Mouse (Mus musculus): ENCODE measurements around the gene Cldn7.
"Not testable (repeated sequence)": the region's sequence is repeated elsewhere in the genome, so short reads cannot be mapped to it uniquely, and the experiment has no call there.

Gene Cldn7

GRCm38 (mm10) chr11:69992932-69993331 is 28.4 kb downstream of the Cldn7 start:
- no peak for DNase-seq

GRCm38 (mm10) chr11:69994401-69995090 is 30.0 kb downstream of the Cldn7 start:
- DNase-seq, result no peak

GRCm38 (mm10) chr11:69995391-69995960 is 30.9 kb downstream of the Cldn7 start, which contains the start of gene Phf23:
Phf23 (plus strand) TSS chr11:69995777.
- DNase-seq, result peak; percentile 98

DNA sequence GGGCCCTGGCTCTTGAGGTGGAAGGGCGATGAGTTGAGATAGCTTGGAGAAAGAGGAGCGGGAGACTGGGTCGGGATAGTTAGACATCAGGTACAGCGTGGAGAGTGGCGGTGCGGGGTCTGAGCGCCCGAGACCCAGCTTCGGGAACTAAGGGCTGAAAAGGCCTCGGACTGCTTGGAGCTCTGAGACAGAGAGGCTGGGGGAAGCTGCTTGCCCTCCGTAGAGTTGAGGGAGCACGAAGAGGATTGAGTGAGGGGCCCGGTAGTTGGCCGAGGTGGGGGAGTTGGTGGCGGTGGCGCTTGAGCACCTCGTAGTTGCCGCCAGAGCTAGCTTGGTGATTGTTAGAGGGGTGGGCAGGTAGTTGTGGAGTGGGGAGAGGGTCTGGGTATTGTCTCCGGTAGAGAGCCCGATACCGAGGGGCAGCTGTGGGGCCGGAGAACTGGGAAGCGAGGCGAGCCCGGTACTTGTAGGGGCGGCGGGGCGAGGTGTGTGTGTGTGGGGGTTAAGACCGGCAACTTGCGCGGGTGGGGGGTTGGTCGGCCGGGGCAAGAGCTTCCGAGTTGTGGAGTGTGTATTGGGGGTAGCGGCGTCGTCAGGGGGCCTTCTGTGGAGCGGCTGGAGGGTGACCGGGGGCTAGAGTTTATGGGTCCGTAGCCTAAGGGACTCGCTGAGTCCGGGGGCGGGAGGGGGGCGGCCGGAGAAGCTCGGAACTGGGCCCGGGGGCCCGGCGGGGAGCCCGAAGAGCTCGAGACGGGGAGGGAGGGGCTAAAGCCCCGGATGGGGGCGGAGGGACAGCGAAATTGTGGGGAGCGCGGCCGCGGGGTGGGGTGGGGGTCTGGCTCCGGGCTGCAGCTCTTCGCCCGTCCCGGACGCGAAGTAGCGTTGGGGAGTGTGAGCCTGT is 31.8 kb downstream of the Cldn7 start:
- peak; percentile 69 for DNase-seq

- DNase-seq, result peak; percentile 95
Measured at GRCm38 (mm10) chr11:69997070-69997509, 32.5 kb downstream of the Cldn7 start.

- no peak for DNase-seq
Measured at GRCm38 (mm10) chr11:69998567-69999491, 34.2 kb downstream of the Cldn7 start.

- DNase-seq, result no peak
Measured at GRCm38 (mm10) chr11:69999666-70000065, 35.1 kb downstream of the Cldn7 start.

GRCm38 (mm10) chr11:70000396-70000898 is 35.9 kb downstream of the Cldn7 start, which contains the start of gene Dvl2:
Dvl2 (plus strand) TSS chr11:70000595.
- peak; percentile 97 for DNase-seq

DNA sequence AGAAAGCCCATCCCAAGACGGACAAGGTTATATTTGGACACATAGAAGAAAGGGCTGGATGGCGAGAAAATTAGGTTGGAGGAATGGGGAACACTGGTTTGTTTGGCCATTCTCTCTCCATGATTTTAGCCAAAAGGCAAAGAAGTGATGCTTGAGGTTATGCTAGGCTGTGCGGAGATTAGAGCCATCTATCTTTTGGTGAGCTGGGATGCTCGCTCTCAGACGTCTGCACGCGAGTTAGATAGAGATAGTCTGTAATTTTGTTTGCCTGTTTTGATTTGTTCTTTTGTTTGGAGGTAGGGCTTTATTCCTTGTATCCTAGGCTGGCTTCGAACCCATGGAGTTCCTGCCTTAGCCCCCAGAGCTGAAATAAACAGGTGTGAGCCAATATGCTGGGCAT is 36.6 kb downstream of the Cldn7 start:
- no peak for DNase-seq

GRCm38 (mm10) chr11:70001865-70002264 is 37.3 kb downstream of the Cldn7 start:
- peak; percentile 74 for DNase-seq

DNA sequence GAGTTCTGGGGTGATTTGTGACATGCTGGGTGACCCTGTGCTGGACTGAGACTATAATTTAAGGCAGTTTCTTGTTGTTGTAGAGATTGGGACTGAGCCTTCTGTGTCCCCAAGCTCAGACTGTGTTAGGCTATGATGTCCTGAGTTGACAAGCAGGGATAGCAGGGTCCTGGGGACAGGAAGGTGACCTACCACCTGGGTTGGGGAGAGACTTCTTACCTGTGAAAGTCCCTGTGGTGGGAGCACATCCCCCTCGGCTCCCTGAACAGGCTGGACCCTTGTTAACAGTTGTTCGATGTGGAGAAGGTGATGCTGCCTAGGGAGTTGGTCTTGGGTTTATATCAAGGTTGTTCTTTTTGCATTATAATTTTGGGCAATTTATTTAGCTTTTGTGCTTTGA is 37.9 kb downstream of the Cldn7 start:
- no peak for DNase-seq

- no peak for DNase-seq
Measured at GRCm38 (mm10) chr11:70005521-70005920, 40.9 kb downstream of the Cldn7 start.

DNA sequence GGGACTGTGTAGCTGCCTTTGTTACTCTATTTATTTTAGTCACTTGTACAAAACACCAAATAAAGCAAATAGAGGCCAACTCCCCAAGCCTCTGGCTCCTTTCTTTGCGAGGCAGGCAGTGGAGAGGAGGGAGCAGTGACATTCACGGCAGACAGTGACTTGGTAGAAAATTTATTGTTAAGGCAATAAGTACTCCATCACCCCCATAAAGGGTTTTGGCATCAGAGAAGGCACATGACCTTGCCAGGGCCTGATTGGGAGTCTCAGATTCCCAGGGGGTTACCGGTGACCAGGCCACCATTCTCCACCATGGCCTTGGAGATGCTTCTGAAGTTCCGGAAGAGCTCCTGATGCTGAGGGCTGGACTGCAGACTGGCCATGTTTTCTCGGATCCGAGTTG is 45.5 kb downstream of the Cldn7 start:
- DNase-seq, result no peak

DNA sequence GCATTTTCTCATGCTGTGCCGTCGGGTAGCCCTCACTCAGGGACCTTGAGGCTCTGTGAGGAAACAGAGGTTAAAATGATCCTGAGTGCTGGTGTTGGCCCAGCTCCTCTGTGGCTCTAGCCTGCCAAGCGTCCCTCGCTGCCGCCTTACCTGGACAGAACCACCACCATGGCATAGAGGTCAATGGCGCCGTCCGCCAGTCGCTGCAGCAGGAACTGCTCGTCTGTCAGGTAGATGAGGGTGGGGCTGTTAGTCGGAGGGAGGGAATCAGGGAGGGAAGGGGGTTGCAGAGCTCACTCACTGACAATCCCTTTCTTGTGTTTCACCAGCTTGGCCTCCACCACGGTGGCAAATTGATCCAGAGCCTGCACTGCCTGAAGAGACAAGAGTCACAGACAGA is 46.0 kb downstream of the Cldn7 start:
- no peak for DNase-seq

- no peak for DNase-seq
Measured at GRCm38 (mm10) chr11:70010961-70011360, 46.4 kb downstream of the Cldn7 start.

DNA sequence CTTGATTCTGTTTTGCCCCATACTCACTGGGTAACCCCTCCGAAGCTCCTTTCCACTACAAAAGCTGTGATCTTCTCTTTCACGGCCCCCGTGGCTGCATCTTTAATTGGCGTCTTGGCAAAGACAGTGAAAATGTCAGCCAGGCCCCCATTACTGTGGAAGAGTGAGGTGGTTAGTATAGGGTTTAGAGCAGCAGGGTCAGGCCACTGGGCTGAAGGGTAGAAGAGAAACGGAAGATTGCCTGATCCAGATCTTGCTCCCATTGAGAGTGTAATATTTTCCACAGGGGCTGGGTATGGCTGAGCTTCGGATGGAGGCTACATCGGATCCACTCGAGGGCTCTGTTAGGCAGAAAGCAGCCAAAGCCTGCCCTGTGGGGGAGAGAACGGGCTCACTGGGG is 48.4 kb downstream of the Cldn7 start:
- no peak for DNase-seq

- no peak for DNase-seq
Measured at GRCm38 (mm10) chr11:70013408-70013807, 48.8 kb downstream of the Cldn7 start.

DNA sequence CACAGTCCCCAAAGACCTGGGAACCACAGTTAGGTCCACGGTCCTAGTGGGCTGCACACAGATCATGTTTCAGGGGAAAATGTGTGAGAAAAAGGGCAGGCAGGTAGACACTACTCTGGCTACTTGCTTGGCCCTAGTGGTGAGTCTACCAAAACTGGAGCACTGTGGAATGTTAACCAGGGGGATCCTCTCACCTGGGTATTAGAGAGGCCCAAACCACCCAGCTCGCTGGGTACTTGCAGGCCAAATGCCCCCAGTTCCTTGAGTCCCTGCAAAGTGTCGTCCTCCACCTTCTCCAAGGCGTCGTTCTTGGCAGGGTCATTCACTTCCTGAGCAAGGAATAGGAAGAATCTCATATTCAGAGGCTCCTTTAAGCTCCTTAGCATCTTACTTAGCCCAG is 49.5 kb downstream of the Cldn7 start:
- no peak for DNase-seq

- DNase-seq, result peak; percentile 96
Measured at GRCm38 (mm10) chr11:70014880-70015558, 50.4 kb downstream of the Cldn7 start, which contains the start of gene Acadvl. Acadvl (minus strand) TSS chr11:70015411.

- DNase-seq, result no peak
Measured at GRCm38 (mm10) chr11:70015677-70016076, 51.1 kb downstream of the Cldn7 start.

DNA sequence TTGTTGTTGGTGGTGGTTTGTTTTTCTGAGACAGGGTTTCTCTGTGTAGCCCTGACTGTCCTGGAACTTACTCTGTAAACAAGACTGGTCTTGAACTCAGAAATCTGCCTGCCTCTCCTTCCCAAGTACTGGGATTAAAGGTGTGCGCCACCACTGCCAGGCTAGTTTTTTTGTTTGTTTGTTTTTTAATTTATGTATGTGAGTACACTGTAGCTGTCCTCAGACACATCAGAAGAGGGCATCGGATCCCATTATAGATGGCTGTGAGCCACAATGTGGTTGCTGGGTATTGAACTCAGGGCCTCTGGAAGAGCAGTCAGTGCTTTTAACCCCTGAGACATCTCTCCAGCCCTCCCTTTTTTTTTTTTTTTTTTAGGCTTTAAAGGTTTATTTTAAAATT is 51.6 kb downstream of the Cldn7 start:
- not testable (repeated sequence) for DNase-seq
